Mouse (Mus musculus): Measurements from ENCODE around the gene Alox12b. TPM values are rescaled to one million over a fixed set of nuclear protein-coding genes. Genes with fewer than 3 reads are reported as not detected.

Gene Alox12b
- polyA plus RNA-seq, 1 experiment from 2014 or later = not detected

- H3K27ac ChIP-seq (replicated peaks) = no peak overlapping the region
- peak overlapping the region; percentile 89; the same call in 1 of the 2 replicates for H3K4me2 ChIP-seq (replicated peaks)
- 0% methylated on average over 3 of the region's 3 CpGs for WGBS
- no peak overlapping the region for H3K9ac ChIP-seq (replicated peaks)
- H3K4me1 ChIP-seq = peaks cover 35% of the 10 kb centered on the region
- no peaks in the 10 kb centered on the region for H3K9me3 ChIP-seq
- peak; percentile 29; the same call in 1 of the 2 replicates for ATAC-seq (replicated peaks)
- H3K27me3 ChIP-seq = no peaks in the 10 kb centered on the region
- H3K36me3 ChIP-seq = no peaks in the 10 kb centered on the region
- peak overlapping the region; percentile 64 for H3K4me3 ChIP-seq
Measured at GRCm38 (mm10) chr11:69124498-69124847, 32.3 kb upstream of the Alox12b start.

DNA sequence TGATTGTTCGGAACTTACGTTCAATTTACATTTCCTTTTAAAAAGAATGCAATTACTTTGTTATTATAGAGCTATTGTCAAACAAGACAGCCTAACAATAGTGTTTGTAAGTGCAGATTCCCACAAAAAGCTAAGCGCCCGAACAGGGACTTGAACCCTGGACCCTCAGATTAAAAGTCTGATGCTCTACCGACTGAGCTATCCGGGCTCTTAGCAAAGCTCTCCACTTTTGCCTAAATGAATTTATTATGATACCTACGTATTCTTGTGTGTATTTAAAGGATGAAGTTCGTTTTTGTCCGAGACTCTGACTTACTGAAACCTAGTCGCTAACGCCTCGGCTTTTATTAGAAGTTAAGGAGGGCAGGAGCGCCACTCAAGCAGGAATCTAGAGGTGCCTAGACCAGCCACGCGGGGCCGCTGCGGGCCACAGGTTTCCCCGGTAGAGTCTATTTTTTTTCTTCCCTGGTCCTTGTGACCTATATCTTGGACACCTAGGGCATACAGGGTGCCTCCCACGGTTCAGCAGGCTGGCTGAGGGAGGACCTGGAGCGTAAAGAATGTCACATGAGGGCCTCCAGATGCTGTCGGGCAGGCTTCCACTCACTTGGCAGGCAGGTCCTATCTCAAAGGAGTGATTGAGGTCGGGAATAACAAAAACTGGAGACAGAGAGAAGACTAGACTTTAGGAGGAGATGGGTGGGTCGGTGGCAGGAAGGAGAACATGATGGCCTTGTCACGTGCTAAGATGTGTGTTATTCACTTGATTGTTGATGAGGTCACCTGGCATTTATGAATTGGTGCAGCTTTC is 31.5 kb upstream of the Alox12b start:
- no peaks in the 10 kb centered on the region for H3K27me3 ChIP-seq
- WGBS = under 1% methylated on average over 24 of the region's 24 CpGs
- no peaks in the 10 kb centered on the region for H3K36me3 ChIP-seq
- H3K4me2 ChIP-seq (replicated peaks) = peak overlapping the region; percentile 77
- peak overlapping the region; percentile 77 for H3K27ac ChIP-seq (replicated peaks)
- H3K4me3 ChIP-seq = peak overlapping the region; percentile 65
- peak overlapping the region; percentile 48 for H3K9ac ChIP-seq (replicated peaks)
- H3K4me1 ChIP-seq = peaks cover 28% of the 10 kb centered on the region
- H3K9me3 ChIP-seq = no peaks in the 10 kb centered on the region
- 0 out of 2 replicates have a peak, but pooled peaks have one; percentile 51 for ATAC-seq (replicated peaks)

DNA sequence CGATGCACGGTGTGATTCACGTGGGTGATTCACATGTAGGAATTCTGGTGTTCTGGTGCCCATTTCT is 31.1 kb upstream of the Alox12b start, which contains the start of gene Aloxe3:
Gene Aloxe3, plus strand, starts transcription at position 45 of the 67 bp plus-strand sequence.
- H3K9me3 ChIP-seq = no peaks in the 10 kb centered on the region
- 4% methylated on average over 3 of the region's 3 CpGs for WGBS
- H3K4me1 ChIP-seq = peaks cover 24% of the 10 kb centered on the region
- ATAC-seq (replicated peaks) = no peak
- H3K9ac ChIP-seq (replicated peaks) = peak within 1 kb of the TSS; percentile 48
- no peaks in the 10 kb centered on the region for H3K36me3 ChIP-seq
- H3K27me3 ChIP-seq = no peaks in the 10 kb centered on the region
- H3K4me2 ChIP-seq (replicated peaks) = peak within 1 kb of the TSS; percentile 77
- H3K4me3 ChIP-seq = peak within 1 kb of the TSS; percentile 65
- H3K27ac ChIP-seq (replicated peaks) = peak within 1 kb of the TSS; percentile 77

DNA sequence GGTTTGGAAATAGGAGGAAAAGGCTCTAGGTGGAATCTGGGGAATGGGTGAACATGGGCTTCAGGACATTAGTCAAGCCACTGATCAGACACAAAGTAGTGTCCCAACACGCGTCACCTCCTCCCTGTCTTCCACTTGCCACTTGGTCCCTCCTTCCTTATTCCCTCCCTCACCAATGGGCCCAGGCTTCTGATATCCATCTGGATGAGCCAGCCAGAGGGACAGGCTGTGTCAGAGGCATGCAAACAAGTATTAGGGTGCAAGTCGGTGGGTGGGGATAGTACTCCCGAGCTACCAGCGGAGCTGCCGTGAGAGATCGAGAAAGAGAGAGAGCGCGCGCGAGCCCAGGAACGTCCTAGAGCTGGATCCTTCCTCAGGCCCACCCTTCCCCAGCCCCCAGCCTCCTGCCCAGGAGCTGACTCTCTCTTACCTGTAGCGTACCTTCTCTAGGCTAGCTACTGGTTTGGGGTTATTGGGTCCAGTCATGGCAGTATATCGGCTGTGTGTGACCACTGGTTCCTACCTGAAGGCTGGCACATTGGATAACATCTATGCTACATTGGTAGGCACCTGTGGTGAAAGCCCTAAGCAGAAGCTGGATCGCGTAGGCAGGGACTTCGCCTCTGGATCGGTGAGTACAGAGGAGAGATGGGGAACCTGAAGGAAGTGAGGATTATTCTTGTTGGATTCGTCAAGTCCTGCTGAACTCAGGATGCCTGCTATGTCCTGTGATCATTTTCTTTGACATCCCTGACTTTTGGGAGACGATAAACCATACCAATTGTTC is 30.7 kb upstream of the Alox12b start:
- Histone ChIP-seq H3K4me3 (peak overlapping the region; percentile 65), H3K27me3 (no peaks in the 10 kb centered on the region), H3K4me1 (peaks cover 21% of the 10 kb centered on the region), H3K4me2 (replicated peaks) (peak overlapping the region; percentile 77), H3K9me3 (no peaks in the 10 kb centered on the region), H3K36me3 (no peaks in the 10 kb centered on the region), H3K9ac (replicated peaks) (peak overlapping the region; percentile 48), H3K27ac (replicated peaks) (peak overlapping the region; percentile 77; the same call in 1 of the 2 replicates)
- whole genome bisulfite sequencing = 14% methylated on average over 20 of the region's 20 CpGs
- no peak for ATAC-seq (replicated peaks)

DNA sequence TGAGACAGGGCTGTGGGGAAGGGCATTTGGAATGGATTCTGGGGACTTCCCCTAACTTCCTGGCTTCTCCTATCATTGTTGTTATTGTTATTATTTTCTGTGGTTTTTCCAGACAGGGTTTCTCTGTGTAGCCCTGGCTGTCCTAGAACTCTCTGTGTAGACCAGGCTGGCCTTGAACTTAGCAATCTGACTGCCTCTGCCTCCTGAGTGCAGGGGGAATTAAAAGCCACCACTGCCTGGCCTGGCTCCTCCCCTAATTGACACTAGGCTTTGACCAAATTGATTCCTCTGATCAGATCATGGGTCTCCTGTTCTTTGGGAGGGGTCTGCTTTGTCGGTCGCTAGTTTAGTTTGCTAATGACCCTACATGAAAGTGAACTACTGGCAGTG is 30.1 kb upstream of the Alox12b start:
- no peak overlapping the region for H3K27ac ChIP-seq (replicated peaks)
- peak overlapping the region; percentile 77; the same call in 1 of the 2 replicates for H3K4me2 ChIP-seq (replicated peaks)
- H3K27me3 ChIP-seq = no peaks in the 10 kb centered on the region
- no peak overlapping the region for H3K9ac ChIP-seq (replicated peaks)
- H3K9me3 ChIP-seq = no peaks in the 10 kb centered on the region
- ATAC-seq (replicated peaks) = no peak
- no peaks in the 10 kb centered on the region for H3K36me3 ChIP-seq
- peak overlapping the region; percentile 65 for H3K4me3 ChIP-seq
- H3K4me1 ChIP-seq = peaks cover 15% of the 10 kb centered on the region
- WGBS = 55% methylated on average over 2 of the region's 2 CpGs

DNA sequence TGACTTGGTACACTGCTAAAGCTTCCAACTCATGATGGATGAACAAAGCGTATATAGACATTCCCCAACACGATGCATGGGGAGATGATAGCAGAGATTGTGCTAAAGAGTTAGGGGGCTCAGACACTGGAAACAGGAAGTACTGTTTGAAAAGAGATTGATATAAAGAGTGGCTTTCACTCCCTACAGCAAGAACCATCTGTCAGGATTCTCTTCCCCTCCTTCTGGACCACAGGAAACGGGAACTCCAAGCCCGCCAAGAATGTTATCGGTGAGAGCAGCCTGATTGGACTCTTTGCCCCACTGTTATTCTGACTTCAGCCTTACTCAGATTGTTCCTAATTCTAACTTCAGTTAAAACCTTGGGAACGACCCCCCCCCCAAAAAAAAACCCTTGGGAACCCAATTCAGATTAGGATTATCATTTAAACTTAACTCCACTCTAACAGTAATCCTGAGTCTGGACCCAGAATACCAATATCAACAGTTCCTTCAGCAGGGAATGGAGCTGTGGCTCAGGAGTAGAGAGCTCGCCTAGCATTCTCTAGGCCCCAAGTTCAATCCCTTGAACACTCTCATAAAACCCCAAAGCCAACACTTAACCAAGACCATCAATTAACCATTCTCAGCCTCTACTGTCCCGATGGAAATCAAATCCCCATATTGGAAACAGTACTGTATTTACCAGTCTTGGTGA is 28.2 kb upstream of the Alox12b start:
- H3K4me2 ChIP-seq (replicated peaks) = no peak overlapping the region
- no peaks in the 10 kb centered on the region for H3K36me3 ChIP-seq
- no peaks in the 10 kb centered on the region for H3K27me3 ChIP-seq
- H3K4me3 ChIP-seq = no peak overlapping the region
- H3K4me1 ChIP-seq = peaks cover 11% of the 10 kb centered on the region
- no peaks in the 10 kb centered on the region for H3K9me3 ChIP-seq
- H3K9ac ChIP-seq (replicated peaks) = no peak overlapping the region
- 78% methylated on average over 8 of the region's 8 CpGs for WGBS
- ATAC-seq (replicated peaks) = no peak
- no peak overlapping the region for H3K27ac ChIP-seq (replicated peaks)

- 12% methylated on average over 5 of the region's 5 CpGs for WGBS
- peak overlapping the region; percentile 43 for H3K9ac ChIP-seq (replicated peaks)
- peak overlapping the region; percentile 62 for H3K4me2 ChIP-seq (replicated peaks)
- H3K36me3 ChIP-seq = no peaks in the 10 kb centered on the region
- peaks cover 12% of the 10 kb centered on the region for H3K4me1 ChIP-seq
- ATAC-seq (replicated peaks) = no peak; the same call in 1 of the 2 replicates
- H3K27me3 ChIP-seq = no peaks in the 10 kb centered on the region
- no peaks in the 10 kb centered on the region for H3K9me3 ChIP-seq
- H3K4me3 ChIP-seq = peak overlapping the region; percentile 43
- no peak overlapping the region for H3K27ac ChIP-seq (replicated peaks)
Measured at GRCm38 (mm10) chr11:69133566-69133922, 23.2 kb upstream of the Alox12b start.

GRCm38 (mm10) chr11:69133923-69134621 is 22.7 kb upstream of the Alox12b start:
- peak overlapping the region; percentile 62 for H3K4me2 ChIP-seq (replicated peaks)

DNA sequence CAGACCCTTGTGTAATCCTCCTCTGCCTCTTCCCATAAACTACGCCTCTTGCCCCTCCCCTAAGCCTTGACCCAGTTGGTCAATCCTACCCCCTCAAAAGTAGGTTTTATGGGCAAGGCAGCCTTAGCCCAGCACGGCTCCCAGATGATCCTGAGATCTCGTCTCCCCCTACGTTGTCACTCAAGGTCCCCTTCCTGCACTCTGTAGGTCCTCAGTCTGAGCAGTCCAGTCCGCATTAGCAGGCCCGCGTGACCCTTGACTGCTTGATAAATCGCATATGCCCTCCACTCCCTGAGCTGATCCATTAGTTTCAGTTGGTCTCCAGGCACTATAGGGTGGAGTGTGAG is 22.2 kb upstream of the Alox12b start:
- Histone ChIP-seq H3K4me1 (peaks cover 12% of the 10 kb centered on the region), H3K9ac (replicated peaks) (no peak overlapping the region), H3K9me3 (no peaks in the 10 kb centered on the region), H3K36me3 (no peaks in the 10 kb centered on the region), H3K4me3 (peak overlapping the region; percentile 43), H3K27me3 (no peaks in the 10 kb centered on the region), H3K27ac (replicated peaks) (0 out of 2 replicates have a peak overlapping the region, but pooled peaks have one; percentile 47), H3K4me2 (replicated peaks) (peak overlapping the region; percentile 62)
- no peak; the same call in 1 of the 2 replicates for ATAC-seq (replicated peaks)
- 35% methylated on average over 8 of the region's 8 CpGs for WGBS

More at GRCm38 (mm10) chr11:69133923-69134621, 22.7 kb upstream of the Alox12b start:
- Histone ChIP-seq H3K4me3 (peak overlapping the region; percentile 43), H3K9ac (replicated peaks) (peak overlapping the region; percentile 43), H3K27me3 (no peaks in the 10 kb centered on the region), H3K9me3 (no peaks in the 10 kb centered on the region), H3K4me1 (peaks cover 12% of the 10 kb centered on the region), H3K36me3 (no peaks in the 10 kb centered on the region), H3K27ac (replicated peaks) (peak overlapping the region; percentile 47; the same call in 1 of the 2 replicates)
- ATAC-seq (replicated peaks) = peak; percentile 82
- under 1% methylated on average over 34 of the region's 34 CpGs for WGBS

DNA sequence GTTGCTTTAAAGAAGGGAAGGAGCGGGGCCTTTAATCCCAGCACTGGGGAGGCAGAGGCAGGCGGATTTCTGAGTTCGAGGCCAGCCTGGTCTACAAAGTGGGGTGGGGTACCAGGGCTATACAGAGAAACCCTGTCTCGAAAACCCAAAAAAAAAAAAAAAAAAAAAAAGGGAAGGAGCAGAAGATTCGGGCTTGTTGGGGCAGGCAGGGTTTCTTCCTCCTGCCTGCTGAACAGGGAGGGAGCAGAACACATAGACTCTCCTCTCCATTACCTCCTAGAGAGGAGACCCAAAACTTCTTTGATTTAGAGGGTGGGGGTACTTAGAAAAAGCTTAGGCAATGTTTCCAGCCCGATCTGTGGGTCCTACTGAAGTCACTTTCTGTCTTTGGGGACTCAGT is 21.4 kb upstream of the Alox12b start:
- H3K27me3 ChIP-seq = no peaks in the 10 kb centered on the region
- H3K4me3 ChIP-seq = no peak overlapping the region
- H3K9ac ChIP-seq (replicated peaks) = no peak overlapping the region
- H3K9me3 ChIP-seq = no peaks in the 10 kb centered on the region
- H3K36me3 ChIP-seq = no peaks in the 10 kb centered on the region
- no peak overlapping the region for H3K27ac ChIP-seq (replicated peaks)
- H3K4me2 ChIP-seq (replicated peaks) = no peak overlapping the region
- peaks cover 12% of the 10 kb centered on the region for H3K4me1 ChIP-seq
- ATAC-seq (replicated peaks) = no peak
- WGBS = 85% methylated on average over 6 of the region's 6 CpGs

GRCm38 (mm10) chr11:69147546-69147945 is 9.2 kb upstream of the Alox12b start:
- 66% methylated on average over 7 of the region's 7 CpGs for WGBS
- no peaks in the 10 kb centered on the region for H3K27me3 ChIP-seq
- peaks cover 14% of the 10 kb centered on the region for H3K4me1 ChIP-seq
- H3K9me3 ChIP-seq = no peaks in the 10 kb centered on the region
- H3K27ac ChIP-seq (replicated peaks) = no peak overlapping the region
- no peak overlapping the region for H3K4me3 ChIP-seq
- H3K9ac ChIP-seq (replicated peaks) = no peak overlapping the region
- no peaks in the 10 kb centered on the region for H3K36me3 ChIP-seq
- H3K4me2 ChIP-seq (replicated peaks) = no peak overlapping the region
- no peak for ATAC-seq (replicated peaks)

All from forebrain, embryonic 15.5 days (tissue).